Mouse (Mus musculus) Muller cell, postnatal 12 days (primary cell): ENCODE results near the gene Frmd8.

Experiments
- DNase-seq: peaks from one replicate; pipeline ENCODE4 v3.0.0-alpha.2; 2015; ENCODE audit errors: inconsistent ontology term

Gene Frmd8

DNA sequence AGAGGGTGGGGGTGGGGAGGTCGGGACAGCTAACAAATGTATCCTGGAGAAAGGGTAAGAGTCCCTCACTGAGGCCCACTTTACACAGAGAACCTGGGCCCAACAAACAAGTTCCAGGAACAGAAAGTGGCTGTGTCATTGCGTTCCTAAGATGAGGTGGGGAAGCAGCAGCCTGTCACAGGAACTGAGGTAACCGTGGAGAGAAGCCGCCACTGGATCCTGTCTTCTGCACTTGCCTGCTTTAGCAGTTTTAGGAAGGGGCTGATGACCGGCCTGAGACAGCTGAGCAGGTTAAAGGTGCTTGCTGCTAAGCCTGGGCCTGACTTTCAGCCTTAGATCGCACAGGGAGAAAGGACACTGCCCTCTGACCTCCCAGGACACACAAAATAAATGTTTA is 68.3 kb downstream of the Frmd8 start:
- no peak for DNase-seq

DNA sequence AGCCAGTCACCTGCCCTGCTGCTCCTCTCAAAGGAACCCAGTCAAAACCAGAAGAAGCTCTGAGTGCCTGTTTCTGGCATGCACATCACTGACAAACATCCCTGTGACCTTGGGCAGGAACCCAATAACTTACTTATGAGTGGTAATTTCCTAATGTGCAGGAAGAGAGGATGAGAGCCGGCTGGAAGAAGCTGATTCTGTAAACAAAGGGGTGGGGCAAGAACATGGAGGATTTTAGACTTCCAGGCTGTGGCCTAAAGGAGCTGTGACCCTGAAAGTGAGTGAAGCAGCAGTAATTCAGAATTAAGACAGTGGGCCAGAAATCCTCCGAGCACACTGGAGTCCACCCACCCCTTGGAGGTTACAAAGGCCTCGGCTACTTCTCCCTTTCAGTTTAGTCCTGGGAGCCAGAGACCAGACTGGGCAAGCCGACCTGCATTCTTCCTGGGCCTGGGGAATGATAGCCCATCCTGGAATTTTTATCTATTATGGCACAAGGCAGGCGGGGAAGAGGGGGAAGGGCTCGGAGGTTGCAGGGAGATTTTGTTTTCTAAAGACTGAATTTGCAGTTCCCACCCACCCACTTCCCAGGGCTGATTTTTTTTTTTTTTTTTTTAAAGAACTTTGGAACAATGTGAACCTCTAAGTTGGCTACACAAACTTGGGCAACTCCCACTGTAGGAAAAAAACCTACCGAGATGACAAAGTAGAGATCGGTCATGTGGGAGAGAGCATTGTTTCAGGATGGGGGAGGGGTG is 68.8 kb downstream of the Frmd8 start:
- DNase-seq: peak; percentile 93

DNA sequence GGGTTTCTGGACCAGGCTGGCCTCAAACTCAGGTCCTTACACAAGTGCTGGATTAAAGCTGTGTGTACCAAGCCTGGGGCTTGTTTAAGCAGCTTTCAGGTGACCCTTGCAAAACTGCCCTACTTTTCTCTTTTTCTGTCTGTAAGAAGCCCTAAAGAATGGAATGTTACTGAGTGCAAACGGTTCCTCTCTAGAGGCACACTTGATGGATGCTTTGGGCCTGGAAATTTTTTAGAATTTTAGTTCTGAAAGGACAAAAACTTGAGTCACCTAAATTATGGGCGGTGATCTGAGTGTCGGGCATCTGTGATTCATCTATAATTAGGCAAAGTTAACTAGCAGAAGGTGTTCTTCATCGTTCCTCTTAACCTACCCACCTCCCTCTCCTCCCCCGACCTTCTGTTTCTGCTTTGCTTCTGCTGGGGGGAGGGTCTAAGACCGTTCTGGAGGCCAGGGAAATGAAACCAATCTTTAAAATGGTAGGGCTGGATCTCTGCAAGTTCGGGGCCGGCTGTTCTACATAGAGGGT is 70.6 kb downstream of the Frmd8 start:
- peak; percentile 65 for DNase-seq

DNA sequence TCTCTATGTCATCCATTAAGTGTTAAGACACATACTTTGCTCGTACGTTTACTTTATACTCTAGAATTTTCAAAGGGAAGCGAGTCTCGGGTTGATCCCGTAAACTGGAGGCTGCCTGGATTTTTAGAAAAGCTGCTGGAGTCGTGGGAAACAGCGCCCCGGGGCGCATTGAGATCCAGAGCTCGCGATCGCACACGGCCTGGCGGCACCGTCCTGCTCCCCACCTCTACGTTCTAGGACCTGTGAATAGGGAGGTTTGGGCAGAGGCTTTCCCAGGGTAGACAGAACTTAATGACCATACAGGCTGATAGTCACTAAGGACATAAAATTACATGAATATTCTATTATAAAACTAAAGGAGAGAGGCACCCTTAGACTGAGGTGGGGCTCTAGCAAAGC is 71.2 kb downstream of the Frmd8 start:
- no peak for DNase-seq

DNA sequence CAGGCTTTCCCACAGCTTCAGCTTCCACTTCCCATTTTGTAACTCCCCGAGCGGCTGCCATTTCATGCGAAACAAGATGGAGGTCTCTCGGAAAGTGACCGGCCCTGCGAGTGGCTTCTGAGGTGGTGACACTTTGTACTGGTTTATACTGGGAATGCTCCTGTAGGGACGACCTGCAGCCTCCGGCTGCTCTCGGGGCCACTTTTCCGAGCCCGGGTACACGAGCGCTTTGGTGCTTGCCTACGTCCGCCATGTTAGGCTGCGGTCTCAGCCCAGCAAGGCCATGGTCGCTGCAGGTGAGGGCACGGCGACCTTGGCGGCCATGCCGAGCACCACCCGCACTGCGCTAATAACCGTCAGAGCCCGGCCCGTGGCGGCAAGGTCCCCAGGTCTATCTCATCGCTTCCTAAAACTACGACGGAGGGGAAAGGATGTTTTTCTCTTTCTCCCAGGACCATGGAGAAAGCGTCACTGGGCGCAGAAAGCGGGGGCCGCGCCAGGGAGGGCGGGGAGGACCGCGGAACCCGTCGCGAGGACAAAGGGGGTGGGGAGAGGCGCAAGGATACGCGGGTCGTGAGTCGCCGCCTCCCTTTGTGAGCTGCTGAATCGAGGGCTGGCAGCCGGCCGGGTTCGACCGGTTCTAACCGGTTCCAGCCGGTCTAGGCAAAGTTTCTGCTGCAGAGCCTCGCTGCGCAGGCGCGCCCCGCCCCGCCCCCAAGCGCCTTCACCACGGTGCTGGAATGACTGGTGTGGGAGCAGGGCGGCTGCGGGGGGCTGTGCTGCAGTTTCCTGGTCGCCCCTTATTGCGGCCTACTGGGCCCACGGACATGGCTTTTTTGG is 71.8 kb downstream of the Frmd8 start:
- peak; percentile 99 for DNase-seq

DNA sequence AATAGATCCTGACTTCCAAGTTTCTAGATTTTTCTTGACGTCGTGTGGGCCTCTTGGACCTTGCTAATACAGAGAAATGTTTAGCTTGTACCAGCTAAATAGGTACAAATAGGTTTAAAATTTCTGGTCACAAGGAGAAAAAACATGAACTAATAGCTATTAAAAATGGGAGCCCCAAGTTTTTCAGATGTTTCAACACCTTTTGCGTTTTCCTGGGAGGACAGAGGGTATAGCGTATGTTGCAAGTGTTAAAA is 72.4 kb downstream of the Frmd8 start:
- DNase-seq: peak; percentile 94

DNA sequence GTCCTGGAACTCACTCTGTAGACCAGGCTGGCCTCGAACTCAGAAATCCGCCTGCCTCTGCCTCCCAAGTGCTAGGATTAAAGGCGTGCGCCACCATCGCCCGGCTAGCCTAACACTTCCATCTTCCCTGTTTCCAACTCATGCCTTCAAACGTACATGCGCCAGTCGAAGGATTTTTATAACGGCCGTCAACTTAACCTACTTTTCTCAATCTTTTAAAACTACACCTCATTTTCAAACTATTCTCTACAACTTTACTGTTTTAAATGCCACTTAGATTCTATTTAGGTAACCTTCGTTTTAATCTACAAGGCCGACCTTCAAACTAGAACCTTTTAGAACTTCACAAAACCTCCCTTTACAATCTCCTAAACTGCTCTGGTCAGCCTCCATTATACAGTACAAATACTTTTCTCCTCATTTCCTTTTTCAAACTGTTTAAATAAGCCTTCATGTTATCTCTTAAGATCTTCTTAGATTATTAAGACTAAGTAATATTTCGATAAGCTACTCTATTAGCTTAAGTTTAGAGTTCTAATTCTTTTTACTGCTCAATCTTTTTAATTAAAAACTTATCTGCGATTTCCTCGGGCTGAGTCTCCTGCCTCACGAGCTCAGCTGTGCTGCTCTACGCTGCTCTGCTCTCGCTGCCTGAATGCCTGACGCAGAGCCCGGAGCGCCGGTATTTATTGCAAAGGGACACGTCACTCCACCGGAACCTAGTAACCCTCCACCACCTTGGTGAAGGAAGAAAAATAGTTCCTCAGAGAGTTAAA is 72.9 kb downstream of the Frmd8 start:
- peak; percentile 86 for DNase-seq

DNA sequence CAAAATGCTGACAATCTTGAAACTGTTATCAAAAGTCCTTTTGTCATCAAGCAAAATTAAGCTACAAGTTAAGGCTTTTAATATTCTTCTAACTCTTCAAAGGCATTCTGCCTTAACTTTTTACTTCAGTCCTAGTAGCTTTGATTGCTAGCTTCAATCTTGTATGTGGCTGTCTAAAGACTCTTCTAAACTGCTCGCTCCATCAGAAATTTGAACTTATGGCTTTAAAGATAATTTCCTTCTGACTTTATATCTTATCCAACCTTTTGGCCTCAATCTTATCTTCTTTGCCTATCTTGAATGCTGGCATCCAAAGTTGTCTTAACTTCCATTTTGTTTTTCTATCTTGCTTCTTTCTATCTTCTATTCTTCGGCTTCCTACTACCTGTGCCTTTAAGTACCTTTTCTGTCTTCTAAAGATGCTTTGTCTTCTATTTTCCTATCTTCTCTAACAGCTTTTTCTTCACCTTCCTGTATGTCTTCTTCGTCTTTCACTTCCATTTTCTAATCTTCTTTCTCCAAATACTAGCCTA is 73.6 kb downstream of the Frmd8 start:
- DNase-seq: peak; percentile 61

DNA sequence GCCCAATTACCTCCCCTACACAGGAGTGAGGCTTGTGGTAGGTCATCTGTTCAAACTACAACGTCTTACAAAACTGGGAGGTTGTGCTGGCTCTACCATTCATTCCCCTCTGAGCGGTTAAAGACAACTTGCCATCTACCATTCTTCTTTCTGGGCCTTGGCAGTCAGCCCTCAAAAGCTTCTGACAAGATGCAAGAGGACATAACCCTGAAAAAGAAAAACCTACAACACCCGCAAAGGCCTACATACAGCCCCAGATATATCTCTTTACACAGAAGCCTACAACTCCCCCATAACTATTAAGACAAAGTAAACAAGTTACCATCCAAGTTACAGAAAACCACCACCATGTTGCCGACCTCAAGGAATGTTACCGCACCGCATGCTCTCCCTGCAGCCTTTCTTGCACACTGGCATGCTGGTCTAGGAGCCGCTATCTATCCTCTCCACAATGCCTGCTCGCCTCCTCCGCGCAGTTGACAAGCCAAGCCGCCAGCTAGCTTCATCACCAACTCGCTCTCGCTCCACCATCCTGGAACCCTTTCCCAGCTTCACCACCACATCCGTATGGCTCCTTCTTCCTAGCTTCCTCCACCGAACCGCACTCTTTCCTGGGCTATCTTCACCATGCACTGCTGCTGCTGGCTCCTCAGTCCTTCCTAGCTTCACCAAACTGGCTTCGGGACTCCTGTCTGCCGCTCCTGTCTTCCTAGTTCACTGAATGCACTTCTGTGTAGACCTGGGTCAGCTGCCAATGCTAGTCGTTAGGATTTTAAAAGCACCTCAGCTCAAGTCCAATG is 74.2 kb downstream of the Frmd8 start:
- DNase-seq: peak; percentile 51

DNA sequence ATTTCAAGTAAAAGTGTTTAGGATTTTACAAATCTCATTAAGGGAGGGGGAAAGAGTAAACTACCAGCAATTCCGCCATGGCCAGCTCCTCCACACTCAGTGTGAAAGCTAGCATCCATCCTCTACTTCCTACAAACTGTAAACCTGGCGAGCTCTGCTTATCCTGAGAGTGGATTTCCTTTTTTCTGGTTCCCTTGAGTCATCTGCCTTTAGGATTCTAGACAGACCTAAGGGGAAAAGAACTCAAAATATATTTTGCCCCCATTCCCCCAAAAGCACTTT is 74.8 kb downstream of the Frmd8 start:
- peak; percentile 49 for DNase-seq
